Mouse (Mus musculus) stomach, embryonic 14.5 days (tissue): ENCODE data around the gene Wdr64. TPM values are rescaled to one million over a fixed set of nuclear protein-coding genes. Genes with fewer than 3 reads are reported as not detected.

Experiments
- ATAC-seq: fragments of 200-750 bp; cut with Nextera tagmentation; 2 replicates; pipeline ENCODE4 v1.8.0; 2017; ENCODE audit warnings: low read depth, moderate TSS enrichment; ENCODE audit not compliant: insufficient number of reproducible peaks, insufficient read depth, low FRiP score
- H3K27ac ChIP-seq: fragments of 300-500 bp; sonication (generic); 2 replicates; pipeline ENCODE4 v1.5.1; 2014; ENCODE audit warnings: mild to moderate bottlenecking, low read length, moderate library complexity, mixed read lengths
- H3K27me3 ChIP-seq: fragments of 300-500 bp; sonication (generic); 2 replicates; pipeline ENCODE4 v1.6.1; 2014; ENCODE audit warnings: low read length, control low read depth, mixed read lengths; ENCODE audit not compliant: control insufficient read depth, insufficient read depth
- H3K36me3 ChIP-seq: fragments of 300-500 bp; sonication (generic); 2 replicates; pipeline ENCODE4 v1.6.1; 2014; ENCODE audit warnings: mild to moderate bottlenecking, control low read depth, low read length, moderate library complexity, mixed read lengths; ENCODE audit not compliant: control insufficient read depth, insufficient read depth
- H3K4me1 ChIP-seq: fragments of 300-500 bp; sonication (generic); 2 replicates; pipeline ENCODE4 v1.6.1; 2014; ENCODE audit warnings: low read length, control low read depth, mixed read lengths; ENCODE audit not compliant: control insufficient read depth, insufficient read depth
- H3K4me2 ChIP-seq: fragments of 300-500 bp; sonication (generic); replicated peaks from 2 replicates; pipeline ENCODE4 v1.6.1; 2014; ENCODE audit warnings: low read depth, low read length, control low read depth
- H3K4me3 ChIP-seq: fragments of 300-500 bp; sonication (generic); 2 replicates; pipeline ENCODE4 v1.5.1; 2014; ENCODE audit warnings: low read depth, low read length, control low read depth
- H3K9ac ChIP-seq: fragments of 300-500 bp; sonication (generic); replicated peaks from 2 replicates; pipeline ENCODE4 v1.6.1; 2014; ENCODE audit warnings: low read depth, mild to moderate bottlenecking, control low read depth, low read length, moderate library complexity, mixed read lengths
- H3K9me3 ChIP-seq: fragments of 300-500 bp; sonication (generic); 2 replicates; pipeline ENCODE4 v1.6.1; 2016; ENCODE audit warnings: low read depth, low read length, control low read depth; ENCODE audit not compliant: control insufficient read depth
- WGBS: fragments of 180-500 bp; shearing (Covaris S2); extraction: QIAGEN DNeasy Blood & Tissue Kit; methylation state at CpG from one replicate; pipeline ENCODE4 v1.1.7; 2014; 5-methylcytosine and 5-hydroxymethylcytosine counted together
- polyA plus RNA-seq: library from polyadenylated mRNA; unstranded; fragments of >200 nt; fragmentation: Nextera tagmentation; extraction: Ambion mirVana; gene quantifications from 2 replicates; pipeline ENCODE4 v1.2.1, GENCODE M21; 2014

Wdr64 gene
- polyA plus RNA-seq, 1 experiment from 2014 or later = not detected

DNA sequence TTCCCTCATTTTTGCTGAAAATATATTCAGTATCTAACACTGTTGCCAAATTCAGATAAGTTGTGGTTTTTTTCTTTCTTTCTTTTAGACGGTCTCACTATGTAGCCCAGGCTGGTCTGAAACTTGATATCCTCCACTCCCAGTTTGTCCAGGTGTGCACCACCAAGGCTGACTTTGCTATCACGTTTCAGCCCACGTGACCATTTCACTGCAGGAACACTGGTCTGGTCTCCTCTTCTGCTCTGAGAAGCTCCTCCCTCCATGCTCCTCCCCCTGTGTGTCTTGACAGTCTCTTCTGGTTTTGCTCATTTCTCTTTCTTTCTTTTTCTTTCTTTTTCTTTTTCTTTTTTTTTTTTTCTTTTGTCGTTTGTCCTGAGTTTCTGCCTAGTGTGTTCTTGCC, 1.4 kb downstream of the Wdr64 start:
- Histone ChIP-seq H3K27me3 (no peaks in the 10 kb centered on the region), H3K27ac (no peak overlapping the region), H3K36me3 (no peaks in the 10 kb centered on the region), H3K4me3 (no peak overlapping the region), H3K4me1 (no peaks in the 10 kb centered on the region), H3K9ac (no peak overlapping the region), H3K4me2 (no peak overlapping the region), H3K9me3 (no peaks in the 10 kb centered on the region)
- no peak for ATAC-seq
- WGBS = 21% methylated on average over 4 of the region's 4 CpGs

DNA sequence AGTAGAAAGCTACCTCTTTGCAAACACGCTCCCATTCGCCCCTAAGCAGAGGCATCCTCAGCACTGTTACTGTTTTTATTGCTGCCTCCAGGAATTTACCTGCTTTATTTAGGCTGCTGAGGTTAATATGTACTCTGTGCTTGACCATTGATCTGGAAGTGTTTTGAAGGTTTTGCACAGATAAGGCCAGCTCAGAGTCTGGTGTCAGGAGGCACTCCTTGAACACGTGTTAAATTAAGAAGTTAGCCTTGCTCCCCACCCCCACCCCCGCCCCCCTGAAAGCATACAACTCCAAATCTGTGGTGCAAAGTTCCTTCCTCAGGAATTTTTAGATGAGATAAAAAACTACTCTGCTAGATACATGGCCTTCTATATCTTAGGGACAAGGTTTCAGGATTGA, 2.8 kb downstream of the Wdr64 start:
- WGBS = 61% methylated on average over 4 of the region's 4 CpGs
- Histone ChIP-seq H3K9me3 (no peaks in the 10 kb centered on the region), H3K36me3 (no peaks in the 10 kb centered on the region), H3K4me1 (no peaks in the 10 kb centered on the region), H3K4me3 (no peak overlapping the region), H3K27ac (no peak overlapping the region), H3K9ac (no peak overlapping the region), H3K27me3 (no peaks in the 10 kb centered on the region), H3K4me2 (no peak overlapping the region)
- ATAC-seq = peak; percentile 67; the same call in 1 of the 2 replicates

DNA sequence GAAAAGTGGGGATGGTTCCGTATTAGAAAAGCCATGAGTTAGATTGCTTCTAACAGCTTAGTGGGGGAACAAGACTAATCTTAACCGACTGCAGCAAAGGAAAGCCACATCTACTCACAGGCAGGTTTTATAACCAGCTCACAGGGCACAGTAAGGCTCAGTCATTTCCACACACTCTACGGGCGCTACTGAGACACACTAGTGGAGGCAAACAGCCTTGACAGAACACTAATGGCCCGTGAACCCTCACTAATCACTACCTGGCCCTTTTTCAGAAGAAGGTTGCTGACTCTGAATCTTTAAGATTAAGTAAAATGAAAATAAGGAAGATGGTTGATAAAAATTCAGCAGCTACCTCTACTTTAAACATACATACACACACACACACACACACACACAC, 9.2 kb downstream of the Wdr64 start:
- Histone ChIP-seq H3K36me3 (no peaks in the 10 kb centered on the region), H3K4me3 (no peak overlapping the region), H3K9ac (no peak overlapping the region), H3K27ac (no peak overlapping the region), H3K4me2 (no peak overlapping the region), H3K4me1 (no peaks in the 10 kb centered on the region), H3K27me3 (no peaks in the 10 kb centered on the region), H3K9me3 (no peaks in the 10 kb centered on the region)
- ATAC-seq = no peak
- 65% methylated on average over 5 of the region's 5 CpGs for WGBS

DNA sequence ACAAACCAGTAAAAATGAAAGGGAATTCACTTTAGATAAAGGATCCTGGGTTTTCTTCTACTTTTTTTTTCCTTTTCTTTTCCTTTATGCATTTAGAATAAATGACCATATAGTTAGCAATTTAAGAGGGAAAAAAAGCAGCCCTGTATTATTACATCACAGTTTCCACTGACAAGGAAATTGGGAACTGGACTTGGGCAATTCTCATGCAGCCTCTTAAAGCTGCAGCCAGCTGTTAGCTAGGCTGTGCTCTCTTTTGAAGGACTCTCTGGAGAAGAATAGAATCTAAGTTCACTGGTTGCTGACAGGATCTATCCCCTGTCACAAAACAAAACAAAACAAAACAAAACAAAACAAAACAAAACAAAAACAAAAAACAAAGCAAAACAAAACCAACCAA, 9.6 kb downstream of the Wdr64 start:
- Histone ChIP-seq H3K9me3 (no peaks in the 10 kb centered on the region), H3K27ac (no peak overlapping the region), H3K9ac (no peak overlapping the region), H3K36me3 (no peaks in the 10 kb centered on the region), H3K4me3 (no peak overlapping the region), H3K4me1 (no peaks in the 10 kb centered on the region), H3K27me3 (no peaks in the 10 kb centered on the region), H3K4me2 (no peak overlapping the region)
- no peak for ATAC-seq

DNA sequence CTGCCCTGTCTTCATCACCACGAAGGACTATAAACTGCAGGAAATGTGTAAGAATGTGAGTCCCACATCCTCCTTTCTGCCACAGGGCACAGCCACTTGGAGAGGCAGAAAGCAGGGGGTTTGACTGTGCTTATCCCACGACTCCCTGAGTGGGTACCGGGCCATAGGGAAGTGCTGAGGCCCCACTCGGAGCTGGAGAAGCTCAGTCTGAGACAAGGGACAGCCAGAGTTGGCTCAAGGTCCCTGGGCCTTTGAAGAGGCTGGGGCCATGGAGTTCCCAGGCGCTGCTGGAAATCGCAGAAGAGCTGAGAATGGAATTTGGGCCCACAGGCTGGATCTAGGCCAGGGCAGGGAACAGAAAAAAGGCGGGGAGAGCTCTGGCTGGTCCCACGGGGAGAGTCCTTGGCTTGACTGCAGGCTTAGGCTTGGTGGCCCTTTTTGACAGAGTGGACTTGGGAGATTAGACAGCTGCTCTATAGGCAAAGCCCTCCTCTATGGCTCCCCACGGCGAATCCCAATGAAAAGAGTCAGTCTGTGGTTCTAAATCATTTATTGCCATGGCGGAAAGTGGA, 14.0 kb downstream of the Wdr64 start:
- H3K9me3 ChIP-seq = no peaks in the 10 kb centered on the region
- no peak overlapping the region for H3K27ac ChIP-seq
- 76% methylated on average over 11 of the region's 11 CpGs for WGBS
- H3K4me1 ChIP-seq = no peaks in the 10 kb centered on the region
- H3K27me3 ChIP-seq = no peaks in the 10 kb centered on the region
- no peaks in the 10 kb centered on the region for H3K36me3 ChIP-seq
- H3K4me2 ChIP-seq = no peak overlapping the region
- H3K4me3 ChIP-seq = no peak overlapping the region
- no peak overlapping the region for H3K9ac ChIP-seq
- ATAC-seq = no peak

DNA sequence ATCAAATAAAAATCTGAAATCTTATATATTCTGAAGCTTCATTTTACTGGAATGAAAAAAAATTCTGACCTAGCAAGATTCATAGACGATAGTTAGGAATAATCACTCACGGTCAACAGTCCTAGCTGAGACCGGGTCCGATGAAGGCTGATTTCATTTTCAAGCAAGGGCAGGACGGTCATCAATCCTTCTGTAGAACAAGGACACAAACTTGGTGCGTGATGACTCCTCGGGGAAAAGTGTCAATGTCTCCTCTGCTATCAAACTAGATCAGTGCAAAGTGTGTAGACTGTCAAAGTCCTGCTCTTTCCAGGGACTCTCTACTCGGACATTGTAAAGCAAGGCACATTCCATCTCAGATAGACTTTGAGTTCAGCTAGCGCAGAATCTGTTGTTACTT, 18.4 kb downstream of the Wdr64 start:
- 84% methylated on average over 9 of the region's 9 CpGs for WGBS
- Histone ChIP-seq H3K9me3 (no peaks in the 10 kb centered on the region), H3K4me1 (no peaks in the 10 kb centered on the region), H3K4me3 (no peak overlapping the region), H3K9ac (no peak overlapping the region), H3K36me3 (no peaks in the 10 kb centered on the region), H3K27me3 (no peaks in the 10 kb centered on the region), H3K4me2 (no peak overlapping the region), H3K27ac (no peak overlapping the region)
- no peak for ATAC-seq

DNA sequence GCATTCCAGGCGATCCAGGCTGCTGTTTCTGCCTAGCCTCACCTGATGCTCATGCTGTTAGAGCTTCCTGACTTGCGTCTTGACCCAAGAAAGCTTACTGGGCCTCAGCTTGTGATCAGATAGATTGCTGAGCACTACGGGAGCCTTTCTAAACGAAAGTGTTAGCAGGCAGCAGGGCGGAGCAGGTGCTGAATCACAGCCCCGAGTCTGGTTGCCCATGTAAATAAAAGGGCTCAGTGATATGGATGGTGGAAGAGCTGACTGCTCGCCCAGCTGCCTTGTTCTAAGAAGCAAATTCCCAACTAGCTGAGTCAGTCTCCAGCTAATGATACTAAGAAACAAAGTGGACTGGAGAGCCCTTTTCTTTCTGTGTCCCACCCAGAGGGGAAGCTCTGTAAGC, 27.4 kb downstream of the Wdr64 start:
- 29% methylated on average over 7 of the region's 7 CpGs for WGBS
- Histone ChIP-seq H3K4me2 (no peak overlapping the region), H3K36me3 (no peaks in the 10 kb centered on the region), H3K27ac (no peak overlapping the region), H3K4me3 (no peak overlapping the region), H3K27me3 (no peaks in the 10 kb centered on the region), H3K4me1 (no peaks in the 10 kb centered on the region), H3K9me3 (no peaks in the 10 kb centered on the region), H3K9ac (no peak overlapping the region)
- peak; percentile 69; the same call in 1 of the 2 replicates for ATAC-seq

DNA sequence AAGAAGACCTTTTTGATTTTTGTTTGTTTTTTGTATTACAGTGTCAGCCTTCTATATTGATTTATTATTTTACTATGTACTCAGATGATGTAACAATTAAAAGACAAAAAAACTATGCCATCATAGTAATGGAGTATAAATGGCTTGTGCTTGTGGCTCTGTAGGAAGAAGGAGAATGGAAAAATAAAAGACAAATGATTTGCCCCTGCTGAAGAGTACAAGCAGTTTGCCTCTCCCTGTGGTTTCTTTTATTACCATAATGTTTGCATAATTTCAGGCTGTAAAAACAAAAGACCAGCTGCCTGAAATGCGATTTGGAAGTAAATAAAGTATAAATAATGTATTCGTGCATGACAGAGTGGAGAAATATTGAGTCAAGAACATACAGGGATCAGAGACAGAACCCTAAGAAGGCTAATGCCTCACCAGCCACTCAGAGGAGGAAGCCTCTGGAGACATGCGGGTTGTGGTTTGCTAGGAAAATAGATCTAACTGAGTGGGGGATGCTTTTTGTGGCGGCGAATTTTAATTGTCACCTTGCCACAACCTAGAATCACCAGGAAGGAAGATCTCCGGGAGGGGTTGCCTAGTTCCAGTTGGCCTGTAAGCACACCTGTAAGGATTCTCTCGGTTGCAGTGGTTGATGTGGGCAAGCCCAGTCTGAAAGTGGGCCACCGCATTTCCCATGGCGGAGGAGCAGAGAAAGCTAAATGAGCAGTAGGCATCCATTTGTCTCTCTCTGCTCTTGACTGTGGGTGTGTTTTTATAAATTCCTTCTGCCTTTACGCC, 56.4 kb downstream of the Wdr64 start:
- Histone ChIP-seq H3K4me2 (no peak overlapping the region), H3K9ac (no peak overlapping the region), H3K4me3 (no peak overlapping the region), H3K36me3 (no peaks in the 10 kb centered on the region), H3K27me3 (no peaks in the 10 kb centered on the region), H3K27ac (no peak overlapping the region), H3K4me1 (no peaks in the 10 kb centered on the region), H3K9me3 (no peaks in the 10 kb centered on the region)
- no peak for ATAC-seq
- WGBS = 70% methylated on average over 10 of the region's 10 CpGs

DNA sequence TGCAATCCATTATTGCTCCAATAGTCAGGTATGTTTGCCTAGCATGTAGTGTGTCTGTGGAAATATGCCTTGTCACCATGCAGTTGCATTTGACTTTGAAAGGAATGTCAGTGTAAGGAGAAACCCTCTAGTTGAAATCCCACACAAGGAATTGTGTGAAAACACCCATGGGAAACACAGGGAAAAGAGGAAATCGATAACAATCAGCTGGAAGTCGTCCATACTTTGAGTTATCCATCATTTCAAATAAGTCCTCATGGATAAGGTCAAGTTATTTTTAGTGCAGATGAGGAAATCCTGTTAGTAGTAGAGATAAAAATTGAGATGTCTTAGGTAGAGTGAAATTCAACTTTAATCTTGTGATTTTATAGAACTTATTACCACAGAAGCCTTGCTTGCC, 96.3 kb downstream of the Wdr64 start:
- Histone ChIP-seq H3K27ac (no peak overlapping the region), H3K4me2 (no peak overlapping the region), H3K9ac (no peak overlapping the region), H3K9me3 (no peaks in the 10 kb centered on the region), H3K27me3 (no peaks in the 10 kb centered on the region), H3K4me1 (no peaks in the 10 kb centered on the region), H3K4me3 (no peak overlapping the region), H3K36me3 (no peaks in the 10 kb centered on the region)
- no peak for ATAC-seq
- WGBS = 81% methylated on average over 2 of the region's 2 CpGs
